Mouse (Mus musculus) CH12.LX (cell line): ENCODE results near the gene Aox1. TPM values are rescaled to one million over a fixed set of nuclear protein-coding genes. Genes with fewer than 3 reads are reported as not detected.
A peak's percentile ranks its signal among the peaks of the same experiment; 100 is the strongest.

Experiments used
- DNase-seq: peaks from one replicate; pipeline ENCODE4 v3.0.0-alpha.2; 2013; ENCODE audit errors: extremely low read depth
- H3K27ac ChIP-seq: 2 replicates; pipeline ENCODE4 v1.5.1; 2012; ENCODE audit warnings: low read depth, mild to moderate bottlenecking, control low read depth, moderate library complexity; ENCODE audit not compliant: insufficient read depth
- H3K27me3 ChIP-seq: replicated peaks from 2 replicates; pipeline ENCODE3; 2012; ENCODE audit warnings: inconsistent platforms
- H3K36me3 ChIP-seq, 2 experiments: replicated peaks in 1 of 2; 2 replicates each; pipeline versions ENCODE3 to v1.6.1; 2012; ENCODE audit warnings: inconsistent platforms in 1 of 2, low read length in 1 of 2, mild to moderate bottlenecking in 1 of 2, mixed read lengths in 1 of 2, moderate library complexity in 1 of 2; ENCODE audit not compliant: control insufficient read depth in 1 of 2, insufficient read depth in 1 of 2
- H3K4me1 ChIP-seq, 2 experiments: 2 replicates each; pipeline ENCODE4 v1.6.1; 2012; ENCODE audit warnings: inconsistent platforms in 1 of 2, moderate library complexity in 1 of 2; ENCODE audit not compliant: insufficient read depth in 2 of 2, control insufficient read depth in 1 of 2
- H3K4me2 ChIP-seq: 2 replicates; pipeline ENCODE4 v1.6.1; 2012; ENCODE audit warnings: low read depth, mild to moderate bottlenecking, control low read depth; ENCODE audit not compliant: poor library complexity, insufficient read depth, severe bottlenecking
- H3K4me3 ChIP-seq, 3 experiments: fragments of 150-350 bp in 1 of 3; sonication (generic) in 1 of 3; replicated peaks in 1 of 3; 2 replicates each; pipeline versions ENCODE3 to v1.5.1; 2011 to 2012; ENCODE audit warnings: low read depth in 2 of 3, low read length in 2 of 3, mild to moderate bottlenecking in 2 of 3, moderate library complexity in 2 of 3, control low read depth in 1 of 3, improper control_type of control experiment in 1 of 3, inconsistent platforms in 1 of 3, mixed read lengths in 1 of 3; ENCODE audit not compliant: poor library complexity in 1 of 3
- H3K79me2 ChIP-seq: replicated peaks from 2 replicates; pipeline ENCODE4 v1.6.1; 2012; ENCODE audit warnings: mild to moderate bottlenecking, moderate library complexity; ENCODE audit not compliant: control insufficient read depth, poor library complexity, insufficient read depth, severe bottlenecking; ENCODE audit errors: extremely low read depth
- H3K9ac ChIP-seq: 2 replicates; pipeline ENCODE4 v1.6.1; 2012; ENCODE audit warnings: low read depth, mild to moderate bottlenecking, control low read depth, moderate library complexity; ENCODE audit not compliant: insufficient read depth
- H3K9me3 ChIP-seq: replicated peaks from 2 replicates; pipeline ENCODE3; 2012; ENCODE audit warnings: low read length, inconsistent platforms, mixed read lengths
- CHD2 ChIP-seq: IDR thresholded peaks from 2 replicates; pipeline ENCODE4 v1.6.1; 2011; ENCODE audit warnings: low read length, improper control_type of control experiment
- CTCF ChIP-seq, 2 experiments: IDR thresholded peaks in 1 of 2; conservative IDR thresholded peaks in 1 of 2; 2 replicates each; pipeline ENCODE4 v1.5.1; 2011 to 2012; ENCODE audit warnings: low read depth in 2 of 2, low read length in 2 of 2, improper control_type of control experiment in 1 of 2, inconsistent platforms in 1 of 2, mild to moderate bottlenecking in 1 of 2, moderate library complexity in 1 of 2
- E2F4 ChIP-seq: IDR thresholded peaks from 2 replicates; pipeline ENCODE4 v1.6.1; 2011; ENCODE audit warnings: low read depth, low read length, improper control_type of control experiment; ENCODE audit not compliant: insufficient replicate concordance
- ELF1 ChIP-seq: IDR thresholded peaks from 2 replicates; pipeline ENCODE4 v1.6.1; 2014; ENCODE audit warnings: low read depth, mild to moderate bottlenecking, inconsistent platforms, low read length, improper control_type of control experiment
- HCFC1 ChIP-seq: IDR thresholded peaks from 2 replicates; pipeline ENCODE4 v1.6.1; 2012; ENCODE audit warnings: low read depth, mild to moderate bottlenecking, inconsistent platforms, low read length, improper control_type of control experiment
- JUND ChIP-seq: conservative IDR thresholded peaks from 2 replicates; pipeline ENCODE4 v1.6.1; 2011; ENCODE audit warnings: low read depth, low read length, improper control_type of control experiment
- KAT2A ChIP-seq: IDR thresholded peaks from 2 replicates; pipeline ENCODE4 v1.6.1; 2012; ENCODE audit warnings: low read length, improper control_type of control experiment, inconsistent platforms; ENCODE audit not compliant: insufficient replicate concordance
- MEF2A ChIP-seq: IDR thresholded peaks from 2 replicates; pipeline ENCODE4 v1.6.1; 2014; ENCODE audit warnings: low read depth, mild to moderate bottlenecking, inconsistent platforms, low read length, improper control_type of control experiment, borderline replicate concordance
- MXI1 ChIP-seq: IDR thresholded peaks from 2 replicates; pipeline ENCODE4 v1.6.1; 2011; ENCODE audit warnings: mild to moderate bottlenecking, low read depth, low read length, improper control_type of control experiment
- NELFE ChIP-seq: IDR thresholded peaks from 2 replicates; pipeline ENCODE4 v1.6.1; 2011; ENCODE audit warnings: low read depth, low read length, improper control_type of control experiment
- NRF1 ChIP-seq: IDR thresholded peaks from 2 replicates; pipeline ENCODE4 v1.6.1; 2014; ENCODE audit warnings: low read depth, mild to moderate bottlenecking, inconsistent platforms, low read length, improper control_type of control experiment, moderate library complexity
- RAD21 ChIP-seq: IDR thresholded peaks from 2 replicates; pipeline ENCODE4 v1.6.1; 2011; ENCODE audit warnings: low read depth, mild to moderate bottlenecking, low read length, improper control_type of control experiment, moderate library complexity
- RCOR1 ChIP-seq: conservative IDR thresholded peaks from 2 replicates; pipeline ENCODE4 v1.6.1; 2012; ENCODE audit warnings: low read depth, mild to moderate bottlenecking, inconsistent platforms, low read length, improper control_type of control experiment
- SIN3A ChIP-seq: IDR thresholded peaks from 2 replicates; pipeline ENCODE4 v1.6.1; 2012; ENCODE audit warnings: low read length, improper control_type of control experiment, inconsistent platforms
- SMC3 ChIP-seq: IDR thresholded peaks from 2 replicates; pipeline ENCODE4 v1.6.1; 2011; ENCODE audit warnings: low read depth, low read length, improper control_type of control experiment
- TCF12 ChIP-seq: IDR thresholded peaks from 2 replicates; pipeline ENCODE4 v1.6.1; 2014; ENCODE audit warnings: low read depth, mild to moderate bottlenecking, inconsistent platforms, low read length, improper control_type of control experiment
- UBTF ChIP-seq: IDR thresholded peaks from 2 replicates; pipeline ENCODE4 v1.6.1; 2012; ENCODE audit warnings: low read depth, mild to moderate bottlenecking, inconsistent platforms, low read length, improper control_type of control experiment, moderate library complexity
- USF1 ChIP-seq: IDR thresholded peaks from 2 replicates; pipeline ENCODE4 v1.6.1; 2014; ENCODE audit warnings: low read depth, mild to moderate bottlenecking, inconsistent platforms, low read length, improper control_type of control experiment
- ZMIZ1 ChIP-seq: IDR thresholded peaks from 2 replicates; pipeline ENCODE4 v1.6.1; 2012; ENCODE audit warnings: low read depth, mild to moderate bottlenecking, inconsistent platforms, low read length, improper control_type of control experiment
- ZNF384 ChIP-seq: IDR thresholded peaks from 2 replicates; pipeline ENCODE4 v1.6.1; 2012; ENCODE audit warnings: low read depth, low read length, improper control_type of control experiment, inconsistent platforms
- dilution Hi-C: fragments of 300-500 bp; cut with MboI; formaldehyde crosslinking; loops from 2 replicates; pipeline ENCODE4 v1.14.3; 2020; ENCODE audit warnings: low sequenced_read_pairs; ENCODE audit not compliant: extremely low pct_unique_long_range_greater_than_20kb, extremely low pct_ligation_motif_present
- in situ Hi-C: fragments of 300-500 bp; cut with MboI; formaldehyde crosslinking; loops from 3 replicates; pipeline ENCODE4 v1.14.3; 2019; ENCODE audit warnings: low sequenced_read_pairs, low pct_ligation_motif_present, low pct_unique_long_range_greater_than_20kb, mixed read lengths
- polyA plus RNA-seq: library from polyadenylated mRNA; unstranded; fragments of >175 nt; gene quantifications from 2 replicates; pipeline ENCODE4 v1.2.1, GENCODE M21; 2012; ENCODE audit warnings: low read depth; ENCODE audit not compliant: insufficient read length
- total RNA-seq, 2 experiments: library from RNA; depleted of rRNA; stranded (reverse); fragments of 300-350 nt in 1 of 2; fragments of >200 nt in 1 of 2; gene quantifications; 2 replicates each; pipeline ENCODE4 v1.2.3; 2012 to 2014

Gene Aox1
- total and polyA plus RNA-seq, 3 experiments: 0.15 to 0.40 TPM; not detected in 1

DNA sequence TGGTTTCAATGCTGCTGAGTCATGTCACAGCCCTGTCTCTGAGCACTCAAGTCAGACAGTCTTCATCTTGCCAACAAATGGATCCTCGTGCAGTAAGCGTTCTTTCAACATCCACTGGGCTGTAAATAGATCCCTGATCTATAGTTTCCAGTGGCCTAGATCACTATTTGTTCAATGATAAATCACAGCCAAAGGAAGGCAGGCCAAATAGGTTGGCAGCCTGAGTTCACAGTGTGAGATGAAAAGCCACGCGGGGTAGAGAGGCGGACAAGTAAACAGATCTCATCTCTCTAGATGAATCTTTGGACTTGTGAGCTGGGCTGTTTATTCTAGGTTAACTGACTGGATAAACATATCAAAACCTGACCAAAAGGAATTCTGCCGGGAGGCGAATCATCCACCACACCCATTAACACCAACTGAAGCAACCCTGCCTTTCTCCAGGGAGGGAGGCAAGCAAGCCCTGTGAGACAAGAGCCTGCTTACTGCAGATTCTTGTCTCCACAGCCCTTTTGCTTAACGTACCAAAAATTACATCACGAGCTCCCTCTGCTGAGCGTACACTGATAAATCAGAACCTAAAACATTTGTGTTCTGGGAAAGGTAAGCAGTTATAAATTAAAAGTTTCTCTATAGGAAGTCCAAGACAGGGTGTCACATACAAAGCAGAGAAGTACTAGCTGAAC, 114.8 kb downstream of the Aox1 start:
- TF ChIP-seq CTCF (conservative IDR thresholded peaks at IDR 0.05 in 1 of 2, IDR thresholded peaks at IDR 0.05 in 1 of 2; ENCODE audit: low read depth in 2 of 2, low read length in 2 of 2) (peak in 1 of 2 experiments; percentile 65; a peak in 2 of 4 replicates), MEF2A (no peak), RAD21 (peak; percentile 62), KAT2A (no peak), UBTF (no peak), SMC3 (peak; percentile 60), RCOR1 (no peak), USF1 (no peak)
- H3K9me3 ChIP-seq: no peaks in the 10 kb centered on the region
- H3K4me2 ChIP-seq: no peak overlapping the region
- no peaks in the 10 kb centered on the region for H3K4me1 ChIP-seq
- H3K79me2 ChIP-seq: no peaks in the 10 kb centered on the region
- H3K27ac ChIP-seq: no peak overlapping the region
- in situ Hi-C loops (no loop called here), dilution Hi-C loops (no loop called here)
- no peak overlapping the region for H3K4me3 ChIP-seq
- H3K9ac ChIP-seq: no peak overlapping the region
- H3K36me3 ChIP-seq: no peaks in the 10 kb centered on the region
- peak; percentile 17 for DNase-seq
- H3K27me3 ChIP-seq: no peaks in the 10 kb centered on the region

GRCm38 (mm10) chr1:58146026-58146425, 116.3 kb downstream of the Aox1 start:
- dilution Hi-C loops: no loop called here

DNA sequence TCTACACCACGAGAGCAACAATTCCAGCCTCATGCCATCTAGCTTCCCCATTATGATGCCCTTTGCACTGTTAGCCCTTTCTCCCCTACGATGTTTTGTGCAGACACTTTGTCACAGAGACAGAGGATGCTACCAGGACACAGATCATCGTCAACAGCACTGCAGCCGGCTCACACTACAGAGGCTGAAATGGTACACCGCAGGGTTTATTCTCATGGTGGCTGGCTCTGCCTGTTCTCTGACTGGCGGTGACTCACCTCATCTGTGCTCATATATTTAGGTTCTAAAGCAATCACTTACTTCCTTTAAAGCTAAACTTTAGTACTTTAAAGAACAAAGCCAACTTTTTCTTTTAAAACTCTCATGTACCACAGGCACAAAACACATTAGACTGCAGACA, 118.0 kb downstream of the Aox1 start:
- no peak for DNase-seq
- dilution Hi-C loops (no loop called here), in situ Hi-C loops (no loop called here)
- no peak overlapping the region for H3K9ac ChIP-seq
- H3K79me2 ChIP-seq: no peaks in the 10 kb centered on the region
- no peaks in the 10 kb centered on the region for H3K27me3 ChIP-seq
- H3K9me3 ChIP-seq: no peaks in the 10 kb centered on the region
- no peaks in the 10 kb centered on the region for H3K36me3 ChIP-seq
- no peak overlapping the region for H3K27ac ChIP-seq
- H3K4me1 ChIP-seq: no peaks in the 10 kb centered on the region
- H3K4me3 ChIP-seq: no peak overlapping the region
- TF ChIP-seq HCFC1: no peak
- no peak for TF ChIP-seq MXI1
- TF ChIP-seq CTCF (conservative IDR thresholded peaks at IDR 0.05 in 1 of 2, IDR thresholded peaks at IDR 0.05 in 1 of 2; ENCODE audit: low read depth in 2 of 2, low read length in 2 of 2): no peak
- TF ChIP-seq ZNF384: no peak
- no peak for TF ChIP-seq TCF12
- TF ChIP-seq NELFE: no peak
- no peak for TF ChIP-seq UBTF
- no peak for TF ChIP-seq SIN3A
- no peak for TF ChIP-seq NRF1
- TF ChIP-seq E2F4: no peak
- no peak overlapping the region for H3K4me2 ChIP-seq

More at GRCm38 (mm10) chr1:58146026-58146425, 116.3 kb downstream of the Aox1 start:
- TF ChIP-seq NRF1: no peak
- no peak for TF ChIP-seq CHD2
- TF ChIP-seq ZMIZ1: no peak
- TF ChIP-seq ELF1: no peak
- TF ChIP-seq JUND: no peak
- in situ Hi-C loops: no loop called here
- Histone ChIP-seq H3K36me3 (no peaks in the 10 kb centered on the region), H3K27ac (no peak overlapping the region), H3K9ac (no peak overlapping the region), H3K27me3 (no peaks in the 10 kb centered on the region), H3K79me2 (no peaks in the 10 kb centered on the region), H3K9me3 (no peaks in the 10 kb centered on the region), H3K4me1 (no peaks in the 10 kb centered on the region), H3K4me2 (no peak overlapping the region), H3K4me3 (no peak overlapping the region)
- no peak for DNase-seq
